Mouse (Mus musculus) lung, embryonic 14.5 days (tissue): ENCODE results near the gene Abl1. TPM values are rescaled to one million over a fixed set of nuclear protein-coding genes. Genes with fewer than 3 reads are reported as not detected.

Experiments
- ATAC-seq: fragments of 200-750 bp; cut with Nextera tagmentation; 2 replicates; pipeline ENCODE4 v1.8.0; 2017; ENCODE audit warnings: mild to moderate bottlenecking, moderate TSS enrichment, moderate library complexity; ENCODE audit not compliant: insufficient read depth
- DNase-seq: peaks from one replicate; pipeline ENCODE4 v3.0.0-alpha.2; 2015
- H3K27ac ChIP-seq: fragments of 300-500 bp; sonication (generic); 2 replicates; pipeline ENCODE4 v1.5.1; 2014; ENCODE audit warnings: low read depth, mild to moderate bottlenecking, moderate library complexity
- H3K27me3 ChIP-seq: fragments of 300-500 bp; sonication (generic); 2 replicates; pipeline ENCODE4 v1.6.1; 2014; ENCODE audit warnings: low read length, control low read depth; ENCODE audit not compliant: insufficient read depth
- H3K36me3 ChIP-seq: fragments of 300-500 bp; sonication (generic); 2 replicates; pipeline ENCODE4 v1.6.1; 2014; ENCODE audit warnings: control low read depth; ENCODE audit not compliant: insufficient read depth
- H3K4me1 ChIP-seq: fragments of 300-500 bp; sonication (generic); 2 replicates; pipeline ENCODE4 v1.6.1; 2014; ENCODE audit warnings: antibody characterized with exemption, control low read depth; ENCODE audit not compliant: insufficient read depth
- H3K4me2 ChIP-seq: fragments of 300-500 bp; sonication (generic); 2 replicates; pipeline ENCODE4 v1.6.1; 2014; ENCODE audit warnings: mild to moderate bottlenecking
- H3K4me3 ChIP-seq: fragments of 300-500 bp; sonication (generic); 2 replicates; pipeline ENCODE4 v1.5.1; 2014; ENCODE audit warnings: low read depth, low read length
- H3K9ac ChIP-seq: fragments of 300-500 bp; sonication (generic); 2 replicates; pipeline ENCODE4 v1.6.1; 2014
- H3K9me3 ChIP-seq: fragments of 300-500 bp; sonication (generic); 2 replicates; pipeline ENCODE4 v1.6.1; 2016; ENCODE audit warnings: low read depth, low read length, control low read depth
- CTCF ChIP-seq: IDR thresholded peaks from 2 replicates; pipeline ENCODE4 v1.5.1; 2016; ENCODE audit warnings: antibody characterized with exemption, low read depth
- WGBS: fragments of 180-500 bp; shearing (Covaris S2); extraction: QIAGEN DNeasy Blood & Tissue Kit; methylation state at CpG from one replicate; pipeline ENCODE4 v1.1.7; 2014; 5-methylcytosine and 5-hydroxymethylcytosine counted together
- polyA plus RNA-seq: library from polyadenylated mRNA; unstranded; fragments of >200 nt; fragmentation: Nextera tagmentation; extraction: Ambion mirVana; gene quantifications from 2 replicates; pipeline ENCODE4 v1.2.1, GENCODE M21; 2014

Gene Abl1
- polyA plus RNA-seq, 1 experiment from 2014 or later: 54.4 TPM

GRCm38 (mm10) chr2:31836985-31837384, 148.8 kb downstream of the Abl1 start:
- no peak for ATAC-seq
- Histone ChIP-seq H3K4me1 (no peaks in the 10 kb centered on the region), H3K36me3 (no peaks in the 10 kb centered on the region), H3K9me3 (no peaks in the 10 kb centered on the region), H3K4me2 (no peak overlapping the region), H3K27ac (no peak overlapping the region), H3K4me3 (no peak overlapping the region), H3K27me3 (no peaks in the 10 kb centered on the region), H3K9ac (no peak overlapping the region)
- no peak for DNase-seq
- WGBS: 21% methylated on average over 6 of the region's 6 CpGs
- no peak for TF ChIP-seq CTCF

GRCm38 (mm10) chr2:31838868-31839267, 150.7 kb downstream of the Abl1 start:
- H3K9me3 ChIP-seq: no peaks in the 10 kb centered on the region
- no peak for DNase-seq
- H3K9ac ChIP-seq: no peak overlapping the region
- TF ChIP-seq CTCF: no peak
- ATAC-seq: no peak
- no peaks in the 10 kb centered on the region for H3K4me1 ChIP-seq
- no peak overlapping the region for H3K4me3 ChIP-seq
- no peak overlapping the region for H3K4me2 ChIP-seq
- H3K36me3 ChIP-seq: no peaks in the 10 kb centered on the region
- 41% methylated on average over 1 of the region's 1 CpGs for WGBS
- no peak overlapping the region for H3K27ac ChIP-seq
- H3K27me3 ChIP-seq: peaks cover 7% of the 10 kb centered on the region; the same call in 1 of the 2 replicates

- no peaks in the 10 kb centered on the region for H3K36me3 ChIP-seq
- no peak for ATAC-seq
- no peak overlapping the region for H3K9ac ChIP-seq
- DNase-seq: no peak
- H3K4me3 ChIP-seq: no peak overlapping the region
- peaks cover 48% of the 10 kb centered on the region for H3K27me3 ChIP-seq
- no peak for TF ChIP-seq CTCF
- H3K9me3 ChIP-seq: no peaks in the 10 kb centered on the region
- H3K27ac ChIP-seq: no peak overlapping the region
- no peak overlapping the region for H3K4me2 ChIP-seq
- H3K4me1 ChIP-seq: 0 out of 2 replicates have a peak, but pooled peaks cover 3% of the 10 kb centered on the region
- WGBS: 3% methylated on average over 10 of the region's 10 CpGs
Observed at GRCm38 (mm10) chr2:31844729-31845136, 156.6 kb downstream of the Abl1 start.

GRCm38 (mm10) chr2:31845512-31845895, 157.3 kb downstream of the Abl1 start:
- no peak for DNase-seq
- no peak for TF ChIP-seq CTCF
- H3K4me1 ChIP-seq: 0 out of 2 replicates have a peak, but pooled peaks cover 3% of the 10 kb centered on the region
- 3% methylated on average over 25 of the region's 26 CpGs for WGBS
- ATAC-seq: no peak
- peak overlapping the region; percentile 96 for H3K4me2 ChIP-seq
- H3K27ac ChIP-seq: no peak overlapping the region
- peak overlapping the region; percentile 50 for H3K9ac ChIP-seq
- H3K36me3 ChIP-seq: no peaks in the 10 kb centered on the region
- H3K4me3 ChIP-seq: peak overlapping the region; percentile 51
- H3K27me3 ChIP-seq: peaks cover 48% of the 10 kb centered on the region
- H3K9me3 ChIP-seq: no peaks in the 10 kb centered on the region

- DNase-seq (peak; percentile 46), ATAC-seq (no peak; the same call in 1 of the 2 replicates)
- no peak within 1 kb of the TSS for H3K27ac ChIP-seq
- H3K9me3 ChIP-seq: no peaks in the 10 kb centered on the region
- peaks cover 48% of the 10 kb centered on the region for H3K27me3 ChIP-seq
- 0 out of 2 replicates have a peak, but pooled peaks cover 3% of the 10 kb centered on the region for H3K4me1 ChIP-seq
- peak within 1 kb of the TSS; percentile 96 for H3K4me2 ChIP-seq
- H3K4me3 ChIP-seq: peak within 1 kb of the TSS; percentile 51
- no peaks in the 10 kb centered on the region for H3K36me3 ChIP-seq
- 1% methylated on average over 77 of the region's 88 CpGs for WGBS
- H3K9ac ChIP-seq: peak within 1 kb of the TSS; percentile 50
- no peak for TF ChIP-seq CTCF
Observed at GRCm38 (mm10) chr2:31845896-31846691, 157.9 kb downstream of the Abl1 start, which contains the start of gene Fibcd1. Fibcd1 (minus strand) TSS chr2:31846005.

- H3K4me1 ChIP-seq: 0 out of 2 replicates have a peak, but pooled peaks cover 3% of the 10 kb centered on the region
- H3K9ac ChIP-seq: peak overlapping the region; percentile 50; the same call in 1 of the 2 replicates
- H3K36me3 ChIP-seq: no peaks in the 10 kb centered on the region
- ATAC-seq (no peak), DNase-seq (no peak)
- no peak overlapping the region for H3K27ac ChIP-seq
- no peaks in the 10 kb centered on the region for H3K9me3 ChIP-seq
- TF ChIP-seq CTCF: no peak
- WGBS: 2% methylated on average over 35 of the region's 35 CpGs
- peak overlapping the region; percentile 96 for H3K4me2 ChIP-seq
- H3K27me3 ChIP-seq: peaks cover 48% of the 10 kb centered on the region
- H3K4me3 ChIP-seq: peak overlapping the region; percentile 51
Observed at GRCm38 (mm10) chr2:31846692-31847660, 158.8 kb downstream of the Abl1 start.
